Mouse (Mus musculus): ENCODE data around the gene Rasgef1c. TPM values are rescaled to one million over a fixed set of nuclear protein-coding genes. Genes with fewer than 3 reads are reported as not detected.

The Rasgef1c gene
- polyA plus RNA-seq, 1 experiment from 2014 or later, result not detected

- Histone ChIP-seq H3K9me3 (ENCODE audit: control insufficient read depth, low read length) (no peaks in the 10 kb centered on the region), H3K4me1 (ENCODE audit: control insufficient read depth, insufficient read depth, low read length) (no peaks in the 10 kb centered on the region), H3K27me3 (ENCODE audit: control insufficient read depth, insufficient read depth, low read length) (no peaks in the 10 kb centered on the region), H3K4me2 (replicated peaks; ENCODE audit: low read depth, low read length) (no peak overlapping the region), H3K4me3 (ENCODE audit: low read length) (no peak overlapping the region), H3K27ac (ENCODE audit: low read depth, low read length) (no peak overlapping the region), H3K9ac (ENCODE audit: low read depth, low read length) (no peak overlapping the region), H3K36me3 (ENCODE audit: control insufficient read depth, insufficient read depth, low read length) (no peaks in the 10 kb centered on the region)
- WGBS, result 78% methylated on average over 10 of the region's 10 CpGs
- no peak for ATAC-seq (ENCODE audit: low FRiP score, low TSS enrichment)
Measured at GRCm38 (mm10) chr11:49977963-49978568, 76.4 kb downstream of the Rasgef1c start.

DNA sequence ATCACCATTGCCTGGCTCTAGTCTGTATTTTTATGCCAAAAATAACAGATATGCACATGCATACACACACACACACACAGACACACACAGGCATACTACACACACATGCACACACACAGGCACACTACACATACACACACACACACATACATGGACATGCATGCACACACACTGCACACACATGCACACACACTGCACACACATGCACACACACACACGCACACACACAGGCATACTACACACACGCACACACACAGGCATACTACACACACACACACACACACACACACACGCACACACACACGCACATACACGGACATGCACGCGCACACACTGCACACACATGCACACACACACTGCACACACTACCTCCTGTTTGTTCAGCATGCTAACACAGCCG is 77.3 kb downstream of the Rasgef1c start:
- 95% methylated on average over 8 of the region's 8 CpGs for WGBS
- ATAC-seq (ENCODE audit: low FRiP score, low TSS enrichment), result no peak
- Histone ChIP-seq H3K36me3 (ENCODE audit: control insufficient read depth, insufficient read depth, low read length) (no peaks in the 10 kb centered on the region), H3K27me3 (ENCODE audit: control insufficient read depth, insufficient read depth, low read length) (no peaks in the 10 kb centered on the region), H3K4me3 (ENCODE audit: low read length) (no peak overlapping the region), H3K4me2 (replicated peaks; ENCODE audit: low read depth, low read length) (no peak overlapping the region), H3K27ac (ENCODE audit: low read depth, low read length) (no peak overlapping the region), H3K9me3 (ENCODE audit: control insufficient read depth, low read length) (no peaks in the 10 kb centered on the region), H3K9ac (ENCODE audit: low read depth, low read length) (no peak overlapping the region), H3K4me1 (ENCODE audit: control insufficient read depth, insufficient read depth, low read length) (no peaks in the 10 kb centered on the region)

DNA sequence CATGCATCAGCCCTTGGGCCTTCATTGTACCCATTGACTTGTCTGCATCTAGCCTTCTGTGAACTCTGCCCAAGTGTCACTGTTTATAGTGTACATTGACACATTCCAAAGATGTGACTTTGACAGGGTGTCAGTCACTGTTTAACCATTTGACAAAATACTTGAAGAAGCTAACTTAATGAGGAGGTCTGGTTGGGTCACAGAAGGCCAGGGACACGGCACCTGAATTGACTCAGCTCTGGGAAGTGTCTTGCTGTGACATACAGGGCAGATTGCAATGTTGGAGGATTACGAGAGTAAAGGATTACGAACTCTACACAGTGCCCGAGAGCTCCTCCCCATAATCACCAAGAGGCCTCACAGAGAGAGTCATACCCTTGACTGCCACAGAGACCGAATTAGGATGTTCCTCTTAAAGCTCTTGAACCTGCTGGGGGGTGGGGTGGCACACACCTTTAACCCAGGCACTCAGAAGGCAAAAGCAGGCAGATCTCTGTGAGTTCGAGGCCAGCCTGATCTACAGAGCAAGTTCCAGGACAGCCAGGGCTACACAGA is 79.1 kb downstream of the Rasgef1c start:
- 78% methylated on average over 6 of the region's 6 CpGs for WGBS
- no peaks in the 10 kb centered on the region for H3K4me1 ChIP-seq (ENCODE audit: control insufficient read depth, insufficient read depth, low read length)
- H3K27me3 ChIP-seq (ENCODE audit: control insufficient read depth, insufficient read depth, low read length), result no peaks in the 10 kb centered on the region; the same call in 1 of the 2 replicates
- H3K36me3 ChIP-seq (ENCODE audit: control insufficient read depth, insufficient read depth, low read length), result no peaks in the 10 kb centered on the region
- no peak overlapping the region for H3K4me2 ChIP-seq (replicated peaks; ENCODE audit: low read depth, low read length)
- H3K9me3 ChIP-seq (ENCODE audit: control insufficient read depth, low read length), result no peaks in the 10 kb centered on the region
- H3K27ac ChIP-seq (ENCODE audit: low read depth, low read length), result no peak overlapping the region
- no peak overlapping the region for H3K4me3 ChIP-seq (ENCODE audit: low read length)
- ATAC-seq (ENCODE audit: low FRiP score, low TSS enrichment), result no peak
- no peak overlapping the region for H3K9ac ChIP-seq (ENCODE audit: low read depth, low read length)

GRCm38 (mm10) chr11:49981321-49981963 is 79.8 kb downstream of the Rasgef1c start:
- ATAC-seq (ENCODE audit: low FRiP score, low TSS enrichment), result no peak
- Histone ChIP-seq H3K9ac (ENCODE audit: low read depth, low read length) (no peak overlapping the region), H3K4me2 (replicated peaks; ENCODE audit: low read depth, low read length) (no peak overlapping the region), H3K27me3 (ENCODE audit: control insufficient read depth, insufficient read depth, low read length) (no peaks in the 10 kb centered on the region; the same call in 1 of the 2 replicates), H3K4me3 (ENCODE audit: low read length) (no peak overlapping the region), H3K4me1 (ENCODE audit: control insufficient read depth, insufficient read depth, low read length) (no peaks in the 10 kb centered on the region), H3K9me3 (ENCODE audit: control insufficient read depth, low read length) (no peaks in the 10 kb centered on the region), H3K36me3 (ENCODE audit: control insufficient read depth, insufficient read depth, low read length) (no peaks in the 10 kb centered on the region), H3K27ac (ENCODE audit: low read depth, low read length) (no peak overlapping the region)
- 73% methylated on average over 7 of the region's 7 CpGs for WGBS

- no peak overlapping the region for H3K4me3 ChIP-seq (ENCODE audit: low read length)
Measured at GRCm38 (mm10) chr11:49982094-49982493, 80.5 kb downstream of the Rasgef1c start.

DNA sequence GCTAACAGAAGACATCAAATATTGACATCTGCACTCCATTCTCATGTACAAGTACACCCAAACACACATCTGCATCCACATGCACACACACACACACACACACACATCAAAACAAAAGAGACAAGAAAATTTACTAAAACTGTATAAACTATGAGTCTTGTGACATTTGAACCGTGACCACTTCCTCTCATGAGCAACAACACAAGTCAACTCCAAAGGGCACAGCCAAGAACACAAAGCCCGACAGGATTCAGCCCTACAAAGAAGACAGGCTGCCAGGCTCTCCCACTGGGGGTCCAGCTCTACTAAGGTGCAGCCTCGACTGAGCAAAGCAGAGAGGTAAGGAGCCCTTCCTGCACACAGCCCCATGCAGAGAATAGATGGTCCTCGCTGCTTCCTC is 81.2 kb downstream of the Rasgef1c start:
- H3K27me3 ChIP-seq (ENCODE audit: control insufficient read depth, insufficient read depth, low read length), result no peaks in the 10 kb centered on the region; the same call in 1 of the 2 replicates
- no peak overlapping the region for H3K27ac ChIP-seq (ENCODE audit: low read depth, low read length)
- no peak for ATAC-seq (ENCODE audit: low FRiP score, low TSS enrichment)
- H3K4me2 ChIP-seq (replicated peaks; ENCODE audit: low read depth, low read length), result no peak overlapping the region
- WGBS, result 41% methylated on average over 4 of the region's 4 CpGs
- H3K9ac ChIP-seq (ENCODE audit: low read depth, low read length), result no peak overlapping the region
- no peaks in the 10 kb centered on the region for H3K36me3 ChIP-seq (ENCODE audit: control insufficient read depth, insufficient read depth, low read length)
- H3K4me1 ChIP-seq (ENCODE audit: control insufficient read depth, insufficient read depth, low read length), result no peaks in the 10 kb centered on the region
- H3K4me3 ChIP-seq (ENCODE audit: low read length), result no peak overlapping the region
- H3K9me3 ChIP-seq (ENCODE audit: control insufficient read depth, low read length), result no peaks in the 10 kb centered on the region

More at GRCm38 (mm10) chr11:49982094-49982493, 80.5 kb downstream of the Rasgef1c start:
- Histone ChIP-seq H3K27me3 (ENCODE audit: control insufficient read depth, insufficient read depth, low read length) (no peaks in the 10 kb centered on the region; the same call in 1 of the 2 replicates), H3K9me3 (ENCODE audit: control insufficient read depth, low read length) (no peaks in the 10 kb centered on the region), H3K4me2 (replicated peaks; ENCODE audit: low read depth, low read length) (no peak overlapping the region), H3K4me1 (ENCODE audit: control insufficient read depth, insufficient read depth, low read length) (no peaks in the 10 kb centered on the region), H3K9ac (ENCODE audit: low read depth, low read length) (no peak overlapping the region), H3K27ac (ENCODE audit: low read depth, low read length) (no peak overlapping the region), H3K36me3 (ENCODE audit: control insufficient read depth, insufficient read depth, low read length) (no peaks in the 10 kb centered on the region)
- no peak for ATAC-seq (ENCODE audit: low FRiP score, low TSS enrichment)
- 91% methylated on average over 4 of the region's 4 CpGs for whole genome bisulfite sequencing

- no peaks in the 10 kb centered on the region for H3K9me3 ChIP-seq (ENCODE audit: control insufficient read depth, low read length)
- no peak overlapping the region for H3K27ac ChIP-seq (ENCODE audit: low read depth, low read length)
- no peak overlapping the region for H3K4me3 ChIP-seq (ENCODE audit: low read length)
- WGBS, result 64% methylated on average over 4 of the region's 4 CpGs
- H3K27me3 ChIP-seq (ENCODE audit: control insufficient read depth, insufficient read depth, low read length), result no peaks in the 10 kb centered on the region; the same call in 1 of the 2 replicates
- no peaks in the 10 kb centered on the region for H3K36me3 ChIP-seq (ENCODE audit: control insufficient read depth, insufficient read depth, low read length)
- no peaks in the 10 kb centered on the region for H3K4me1 ChIP-seq (ENCODE audit: control insufficient read depth, insufficient read depth, low read length)
- no peak overlapping the region for H3K9ac ChIP-seq (ENCODE audit: low read depth, low read length)
- H3K4me2 ChIP-seq (replicated peaks; ENCODE audit: low read depth, low read length), result no peak overlapping the region
- ATAC-seq (ENCODE audit: low FRiP score, low TSS enrichment), result no peak
Measured at GRCm38 (mm10) chr11:49983875-49984552, 82.4 kb downstream of the Rasgef1c start.

DNA sequence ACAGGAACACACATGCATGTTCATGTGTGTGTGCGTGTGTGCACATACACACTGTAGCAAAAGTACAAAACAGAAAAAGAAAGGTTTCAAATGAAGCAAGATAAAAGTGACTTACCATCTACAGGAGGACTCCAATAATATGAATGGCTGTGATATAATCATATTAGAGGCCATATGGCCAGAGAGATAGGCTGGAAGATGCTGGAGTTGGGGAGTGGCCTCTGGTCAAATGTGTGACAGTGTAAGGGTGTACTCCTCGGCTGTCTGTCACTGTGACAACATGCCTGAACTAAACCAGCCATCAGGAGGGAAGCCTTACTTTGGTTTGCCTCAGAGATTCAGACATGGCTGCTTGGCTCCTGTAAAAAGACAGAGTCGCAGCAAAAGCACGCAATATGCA is 83.4 kb downstream of the Rasgef1c start:
- H3K4me3 ChIP-seq (ENCODE audit: low read length), result no peak overlapping the region
- H3K27me3 ChIP-seq (ENCODE audit: control insufficient read depth, insufficient read depth, low read length), result no peaks in the 10 kb centered on the region; the same call in 1 of the 2 replicates
- no peak overlapping the region for H3K4me2 ChIP-seq (replicated peaks; ENCODE audit: low read depth, low read length)
- no peaks in the 10 kb centered on the region for H3K36me3 ChIP-seq (ENCODE audit: control insufficient read depth, insufficient read depth, low read length)
- no peaks in the 10 kb centered on the region for H3K4me1 ChIP-seq (ENCODE audit: control insufficient read depth, insufficient read depth, low read length)
- H3K9me3 ChIP-seq (ENCODE audit: control insufficient read depth, low read length), result no peaks in the 10 kb centered on the region
- 77% methylated on average over 4 of the region's 4 CpGs for WGBS
- H3K9ac ChIP-seq (ENCODE audit: low read depth, low read length), result no peak overlapping the region
- no peak overlapping the region for H3K27ac ChIP-seq (ENCODE audit: low read depth, low read length)
- no peak for ATAC-seq (ENCODE audit: low FRiP score, low TSS enrichment)
